Mouse (Mus musculus) hindbrain, embryonic 12.5 days (tissue): ENCODE results near the gene Fhit. TPM values are rescaled to one million over a fixed set of nuclear protein-coding genes. Genes with fewer than 3 reads are reported as not detected.
"Not testable (repeated sequence)": the region's sequence is repeated elsewhere in the genome, so short reads cannot be mapped to it uniquely, and the experiment has no call there.

Source experiments
- ATAC-seq: fragments of 200-750 bp; cut with Nextera tagmentation; 2 replicates; pipeline ENCODE4 v1.8.0; 2017; ENCODE audit warnings: moderate TSS enrichment; ENCODE audit not compliant: low FRiP score
- H3K27ac ChIP-seq: fragments of 300-500 bp; sonication (generic); 2 replicates; pipeline ENCODE4 v1.5.1; 2016; ENCODE audit warnings: mild to moderate bottlenecking
- H3K27me3 ChIP-seq: fragments of 300-500 bp; sonication (generic); 2 replicates; pipeline ENCODE4 v1.6.1; 2016; ENCODE audit warnings: mild to moderate bottlenecking
- H3K36me3 ChIP-seq: fragments of 300-500 bp; sonication (generic); 2 replicates; pipeline ENCODE4 v1.6.1; 2016; ENCODE audit warnings: mild to moderate bottlenecking
- H3K4me1 ChIP-seq: fragments of 300-500 bp; sonication (generic); 2 replicates; pipeline ENCODE4 v1.6.1; 2016
- H3K4me2 ChIP-seq: fragments of 300-500 bp; sonication (generic); replicated peaks from 2 replicates; pipeline ENCODE4 v1.6.1; 2016; ENCODE audit warnings: mild to moderate bottlenecking
- H3K4me3 ChIP-seq: fragments of 300-500 bp; sonication (generic); 2 replicates; pipeline ENCODE4 v1.5.1; 2016; ENCODE audit warnings: mild to moderate bottlenecking
- H3K9ac ChIP-seq: fragments of 300-500 bp; sonication (generic); 2 replicates; pipeline ENCODE4 v1.6.1; 2016; ENCODE audit warnings: mild to moderate bottlenecking, moderate library complexity
- H3K9me3 ChIP-seq: fragments of 300-500 bp; sonication (generic); replicated peaks from 2 replicates; pipeline ENCODE4 v1.6.1; 2016; ENCODE audit warnings: mild to moderate bottlenecking
- WGBS: fragments of 180-500 bp; shearing (Covaris S2); methylation state at CpG from one replicate; pipeline ENCODE4 v1.1.7; 2016; 5-methylcytosine and 5-hydroxymethylcytosine counted together
- polyA plus RNA-seq: library from polyadenylated mRNA; unstranded; fragments of >200 nt; fragmentation: Nextera tagmentation; extraction: Ambion mirVana; gene quantifications from 2 replicates; pipeline ENCODE4 v1.2.1, GENCODE M21; 2016

The Fhit gene
- polyA plus RNA-seq, 1 experiment from 2014 or later: 5.5 TPM

DNA sequence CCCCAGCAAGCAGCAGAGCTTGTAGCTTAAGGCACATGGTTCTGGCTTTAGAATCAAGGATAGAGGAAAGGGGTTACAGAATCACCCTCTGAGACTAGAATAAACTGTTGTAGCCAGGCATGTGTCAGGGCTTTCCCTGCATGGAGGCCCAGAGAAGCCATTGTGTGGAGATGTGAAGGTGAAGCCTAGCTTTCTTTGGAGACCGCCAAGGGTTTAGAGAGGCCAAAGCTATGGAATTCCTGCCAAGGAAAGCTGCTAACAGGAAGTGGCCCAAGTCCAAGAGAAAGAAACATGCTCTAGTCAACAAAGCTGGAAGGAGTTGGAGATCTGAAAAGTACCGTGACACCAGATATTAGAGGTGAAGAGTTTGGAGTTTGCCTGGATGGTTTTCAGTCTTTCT is 1262.3 kb downstream of the Fhit start:
- no peaks in the 10 kb centered on the region for H3K27me3 ChIP-seq
- H3K4me1 ChIP-seq: no peaks in the 10 kb centered on the region
- WGBS: 91% methylated on average over 2 of the region's 2 CpGs
- H3K4me3 ChIP-seq: no peak overlapping the region
- no peaks in the 10 kb centered on the region for H3K36me3 ChIP-seq
- H3K4me2 ChIP-seq: no peak overlapping the region
- H3K9ac ChIP-seq: no peak overlapping the region
- ATAC-seq: no peak
- 0 out of 2 replicates have a peak, but pooled peaks cover 3% of the 10 kb centered on the region for H3K9me3 ChIP-seq
- no peak overlapping the region for H3K27ac ChIP-seq

- Histone ChIP-seq H3K9ac (no peak overlapping the region), H3K36me3 (no peaks in the 10 kb centered on the region), H3K27me3 (no peaks in the 10 kb centered on the region), H3K27ac (no peak overlapping the region), H3K4me2 (no peak overlapping the region), H3K4me1 (no peaks in the 10 kb centered on the region), H3K4me3 (no peak overlapping the region), H3K9me3 (0 out of 2 replicates have a peak, but pooled peaks cover 3% of the 10 kb centered on the region)
- ATAC-seq: no peak
- WGBS: 86% methylated on average over 1 of the region's 1 CpGs
Measured at GRCm38 (mm10) chr14:9896556-9896955, 1265.3 kb downstream of the Fhit start.

DNA sequence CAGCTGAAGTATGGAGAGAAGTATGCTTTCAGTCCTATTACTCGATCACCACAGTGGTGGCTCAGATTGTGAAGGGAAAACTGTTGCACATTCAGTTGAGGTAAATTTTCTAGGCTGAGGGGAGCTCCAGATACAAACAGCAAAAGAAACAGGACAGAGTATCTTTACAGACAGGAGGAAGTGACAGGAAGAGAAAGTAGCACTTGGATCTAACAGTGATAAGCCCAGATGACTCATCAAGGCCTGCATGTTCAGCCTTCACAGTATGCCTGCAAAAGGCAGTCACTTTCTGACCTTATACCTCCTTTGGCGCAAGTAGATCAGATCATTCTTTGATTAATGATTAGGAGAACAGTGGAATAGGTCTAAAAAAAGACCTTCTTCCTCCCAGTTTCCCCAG is 1309.8 kb downstream of the Fhit start:
- Histone ChIP-seq H3K27me3 (no peaks in the 10 kb centered on the region), H3K27ac (no peak overlapping the region), H3K4me2 (no peak overlapping the region), H3K9me3 (no peaks in the 10 kb centered on the region), H3K9ac (no peak overlapping the region), H3K4me1 (no peaks in the 10 kb centered on the region), H3K36me3 (no peaks in the 10 kb centered on the region), H3K4me3 (no peak overlapping the region)
- no peak for ATAC-seq
- 86% methylated on average over 2 of the region's 2 CpGs for WGBS

GRCm38 (mm10) chr14:9832290-9832689 is 1329.5 kb downstream of the Fhit start:
- Histone ChIP-seq H3K4me3 (no peak overlapping the region), H3K27me3 (no peaks in the 10 kb centered on the region), H3K27ac (no peak overlapping the region), H3K9me3 (no peaks in the 10 kb centered on the region), H3K4me1 (no peaks in the 10 kb centered on the region), H3K4me2 (no peak overlapping the region), H3K36me3 (no peaks in the 10 kb centered on the region), H3K9ac (no peak overlapping the region)
- ATAC-seq: no peak

DNA sequence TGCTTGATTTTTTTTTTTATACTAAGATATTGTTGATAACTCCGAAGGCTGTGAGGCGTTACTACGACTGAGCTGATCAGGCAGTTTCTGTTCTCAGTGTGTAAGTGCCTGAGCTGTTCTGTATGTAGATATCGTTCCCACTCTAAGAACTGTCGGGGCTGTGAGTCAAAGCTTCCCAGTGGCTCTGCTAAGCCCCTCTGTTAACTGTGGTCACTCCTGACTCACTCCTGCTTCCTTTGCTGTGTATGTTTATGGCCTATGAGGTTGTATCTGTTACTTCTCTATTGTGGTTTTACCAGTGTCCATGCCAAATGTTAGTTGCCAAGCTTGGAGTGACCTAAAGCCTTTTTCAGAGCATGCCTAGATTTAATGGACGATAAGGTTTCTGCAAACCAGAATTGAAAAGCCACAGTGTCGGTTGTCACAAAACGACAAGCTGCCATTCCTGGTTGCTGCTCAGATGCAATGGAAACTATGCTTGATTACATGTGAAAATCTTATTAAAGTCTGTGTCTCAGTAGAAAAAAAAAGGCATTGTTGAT is 1333.1 kb downstream of the Fhit start:
- 87% methylated on average over 8 of the region's 8 CpGs for WGBS

DNA sequence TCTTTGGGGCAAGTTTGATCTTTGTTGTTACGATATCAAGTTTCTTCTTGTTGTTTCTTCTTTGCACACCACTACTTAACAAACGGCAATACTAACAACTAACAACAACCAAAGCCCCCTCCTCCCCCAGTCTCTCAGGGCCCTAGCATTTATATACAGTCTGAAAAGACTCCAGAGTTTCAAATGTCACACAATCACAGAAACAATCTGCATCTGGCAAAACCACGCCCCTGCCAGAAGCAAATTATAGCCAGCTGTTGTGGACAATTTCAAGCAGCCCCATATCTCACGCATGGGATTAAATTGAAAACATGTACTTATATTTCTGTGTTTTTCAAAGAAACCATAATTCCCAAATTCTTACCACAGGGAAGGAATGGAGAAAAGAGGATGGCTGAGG is 1345.9 kb downstream of the Fhit start:
- Histone ChIP-seq H3K4me2 (no peak overlapping the region), H3K27me3 (no peaks in the 10 kb centered on the region), H3K4me3 (no peak overlapping the region), H3K9me3 (no peaks in the 10 kb centered on the region), H3K9ac (no peak overlapping the region), H3K4me1 (peaks cover 6% of the 10 kb centered on the region; the same call in 1 of the 2 replicates), H3K27ac (no peak overlapping the region), H3K36me3 (no peaks in the 10 kb centered on the region)
- ATAC-seq: no peak
- 81% methylated on average over 4 of the region's 4 CpGs for WGBS

More for the DNA sequence above, 1333.1 kb downstream of the Fhit start:
- not testable (repeated sequence) for H3K4me1 ChIP-seq, H3K4me2 ChIP-seq, H3K4me3 ChIP-seq, H3K27me3 ChIP-seq, H3K9ac ChIP-seq, H3K27ac ChIP-seq, H3K9me3 ChIP-seq, H3K36me3 ChIP-seq, ATAC-seq

GRCm38 (mm10) chr14:9811847-9812321 is 1350.0 kb downstream of the Fhit start:
- no peak for ATAC-seq
- 58% methylated on average over 9 of the region's 9 CpGs for WGBS
- no peak overlapping the region for H3K27ac ChIP-seq
- H3K4me2 ChIP-seq: no peak overlapping the region
- no peak overlapping the region for H3K9ac ChIP-seq
- no peaks in the 10 kb centered on the region for H3K27me3 ChIP-seq
- no peaks in the 10 kb centered on the region for H3K9me3 ChIP-seq
- H3K36me3 ChIP-seq: no peaks in the 10 kb centered on the region
- peaks cover 6% of the 10 kb centered on the region; the same call in 1 of the 2 replicates for H3K4me1 ChIP-seq
- H3K4me3 ChIP-seq: no peak overlapping the region

DNA sequence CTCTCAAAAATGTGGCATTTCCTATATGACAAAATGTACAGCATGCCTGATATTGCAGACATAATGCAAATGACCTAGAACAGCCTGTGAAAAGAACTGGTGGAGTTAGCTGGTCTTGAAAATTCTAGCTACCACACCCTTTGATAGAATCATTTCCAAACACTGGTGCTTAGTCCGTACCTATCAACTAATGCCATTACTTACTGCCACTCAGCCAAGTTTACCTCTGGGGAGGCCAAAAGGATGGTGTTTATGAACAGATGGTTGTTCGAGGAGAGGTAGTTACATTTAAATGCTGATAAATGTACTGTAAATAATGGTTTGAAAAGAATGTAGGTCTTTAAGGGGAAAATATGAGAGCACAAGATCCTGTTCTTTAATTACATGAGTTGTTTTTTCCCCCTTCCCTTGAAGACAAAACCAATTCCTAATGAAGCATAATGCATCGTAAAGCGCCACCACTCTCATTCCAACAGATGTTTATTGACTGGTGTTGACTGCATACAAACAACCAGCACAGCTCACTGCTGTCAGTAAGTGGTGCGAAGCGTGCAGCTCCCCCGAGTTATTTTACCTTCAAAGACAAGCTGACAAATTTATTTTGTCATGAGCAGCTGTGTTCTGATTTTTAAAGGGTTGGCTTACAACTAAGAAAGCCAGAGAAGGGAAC is 1350.5 kb downstream of the Fhit start:
- H3K4me3 ChIP-seq: no peak overlapping the region
- H3K36me3 ChIP-seq: no peaks in the 10 kb centered on the region
- peaks cover 4% of the 10 kb centered on the region; the same call in 1 of the 2 replicates for H3K4me1 ChIP-seq
- no peaks in the 10 kb centered on the region for H3K9me3 ChIP-seq
- H3K27ac ChIP-seq: no peak overlapping the region
- H3K27me3 ChIP-seq: no peaks in the 10 kb centered on the region
- no peak for ATAC-seq
- H3K9ac ChIP-seq: no peak overlapping the region
- WGBS: 63% methylated on average over 7 of the region's 7 CpGs
- no peak overlapping the region for H3K4me2 ChIP-seq

- Histone ChIP-seq H3K27me3 (no peaks in the 10 kb centered on the region), H3K4me3 (no peak overlapping the region), H3K9ac (no peak overlapping the region), H3K4me1 (no peaks in the 10 kb centered on the region), H3K9me3 (no peaks in the 10 kb centered on the region), H3K27ac (no peak overlapping the region), H3K36me3 (no peaks in the 10 kb centered on the region), H3K4me2 (no peak overlapping the region)
- ATAC-seq: no peak
Measured at GRCm38 (mm10) chr14:9793403-9793802, 1368.4 kb downstream of the Fhit start.

- Histone ChIP-seq H3K27me3 (no peaks in the 10 kb centered on the region), H3K4me1 (no peaks in the 10 kb centered on the region; the same call in 1 of the 2 replicates), H3K9ac (no peak overlapping the region), H3K4me2 (no peak overlapping the region), H3K36me3 (no peaks in the 10 kb centered on the region), H3K27ac (no peak overlapping the region), H3K9me3 (no peaks in the 10 kb centered on the region), H3K4me3 (no peak overlapping the region)
- 51% methylated on average over 3 of the region's 3 CpGs for WGBS
- no peak for ATAC-seq
Measured at GRCm38 (mm10) chr14:9788402-9788950, 1373.4 kb downstream of the Fhit start.

GRCm38 (mm10) chr14:9787389-9787788 is 1374.4 kb downstream of the Fhit start:
- Histone ChIP-seq H3K9me3 (no peaks in the 10 kb centered on the region), H3K9ac (no peak overlapping the region), H3K27me3 (no peaks in the 10 kb centered on the region), H3K4me3 (no peak overlapping the region), H3K4me2 (no peak overlapping the region), H3K4me1 (no peaks in the 10 kb centered on the region; the same call in 1 of the 2 replicates), H3K27ac (no peak overlapping the region), H3K36me3 (no peaks in the 10 kb centered on the region)
- 88% methylated on average over 1 of the region's 1 CpGs for WGBS
- no peak for ATAC-seq

DNA sequence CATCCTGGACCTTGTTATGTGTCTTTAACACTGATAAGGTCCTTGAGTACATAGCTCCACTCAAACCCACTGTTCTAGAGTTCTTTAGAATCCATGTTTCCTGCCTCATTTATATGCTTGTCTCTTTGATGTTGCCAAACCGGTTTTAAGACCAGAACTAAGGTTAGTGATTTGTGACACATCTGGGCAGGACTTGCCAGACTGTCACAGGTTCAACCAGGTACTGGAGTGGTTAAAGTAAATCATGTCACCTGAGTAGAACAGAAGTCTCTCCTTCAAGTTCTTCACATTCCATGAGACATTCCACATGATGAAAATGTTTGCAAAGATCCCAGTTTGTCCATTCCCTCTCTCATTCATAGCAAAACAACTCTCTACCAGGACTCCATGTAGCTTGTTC is 1376.0 kb downstream of the Fhit start:
- H3K9ac ChIP-seq: no peak overlapping the region
- H3K27ac ChIP-seq: no peak overlapping the region
- no peak for ATAC-seq
- no peaks in the 10 kb centered on the region for H3K9me3 ChIP-seq
- 59% methylated on average over 1 of the region's 1 CpGs for WGBS
- no peaks in the 10 kb centered on the region for H3K36me3 ChIP-seq
- no peaks in the 10 kb centered on the region; the same call in 1 of the 2 replicates for H3K4me1 ChIP-seq
- no peaks in the 10 kb centered on the region for H3K27me3 ChIP-seq
- H3K4me3 ChIP-seq: no peak overlapping the region
- H3K4me2 ChIP-seq: no peak overlapping the region

- no peak overlapping the region for H3K27ac ChIP-seq
- H3K4me2 ChIP-seq: no peak overlapping the region
- H3K4me3 ChIP-seq: no peak overlapping the region
- H3K9ac ChIP-seq: no peak overlapping the region
- no peaks in the 10 kb centered on the region for H3K9me3 ChIP-seq
- WGBS: 94% methylated on average over 4 of the region's 4 CpGs
- no peak for ATAC-seq
- H3K27me3 ChIP-seq: no peaks in the 10 kb centered on the region
- no peaks in the 10 kb centered on the region for H3K36me3 ChIP-seq
- no peaks in the 10 kb centered on the region for H3K4me1 ChIP-seq
Measured at GRCm38 (mm10) chr14:9751341-9751740, 1410.5 kb downstream of the Fhit start.
